Mouse (Mus musculus): Measurements from ENCODE around the gene Pex11b.
A peak's percentile ranks its signal among the peaks of the same experiment; 100 is the strongest.
"Not testable (repeated sequence)": the region's sequence is repeated elsewhere in the genome, so short reads cannot be mapped to it uniquely, and the experiment has no call there.

Gene Pex11b

DNA sequence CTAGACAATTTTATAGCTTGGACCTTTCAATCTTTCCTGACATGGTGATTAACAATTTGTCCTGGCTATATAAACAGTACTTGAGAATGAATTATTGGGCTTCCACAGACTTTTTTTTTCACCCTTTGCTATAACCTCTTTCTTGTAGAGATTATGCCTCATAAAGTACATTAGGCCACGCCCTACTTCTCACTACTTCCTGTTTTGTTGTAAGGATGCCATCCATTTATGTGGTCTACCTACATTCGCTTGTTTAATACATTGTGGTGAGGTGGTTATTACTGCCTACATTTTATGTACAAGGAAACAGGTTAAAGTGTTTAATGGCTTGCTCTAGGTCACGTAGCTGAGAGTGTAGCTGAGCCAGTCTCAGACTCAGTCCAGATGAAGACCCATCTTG lies 40.0 kb downstream of the Pex11b start:
- DNase-seq (ENCODE audit: low spot score): no peak

DNA sequence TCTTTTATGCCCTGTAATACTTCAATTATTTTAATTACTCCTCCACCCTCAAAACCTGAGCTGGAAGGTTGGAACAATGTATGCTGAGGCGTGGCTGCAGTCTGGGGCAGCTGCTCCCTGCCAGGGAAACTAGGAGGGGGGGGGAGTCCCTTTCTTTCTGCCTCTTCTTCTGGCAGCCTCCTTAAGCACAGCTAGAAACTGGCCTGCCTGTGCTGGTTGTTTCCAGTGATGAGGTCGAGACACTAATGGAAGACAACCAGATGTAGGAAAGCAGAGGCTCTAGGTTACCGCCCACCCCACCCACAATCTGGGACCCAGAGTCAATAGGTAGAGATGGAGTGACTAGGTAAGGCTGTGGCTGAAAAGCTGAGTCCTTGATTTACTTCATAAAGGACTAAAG lies 40.5 kb downstream of the Pex11b start:
- DNase-seq (ENCODE audit: low spot score): no peak

- DNase-seq (ENCODE audit: low spot score): no peak
These were observed 43.3 kb downstream of the Pex11b start for GRCm38 (mm10) chr3:96678456-96678855.

- DNase-seq (ENCODE audit: low spot score): no peak
These were observed 44.0 kb downstream of the Pex11b start for GRCm38 (mm10) chr3:96679159-96679674.

GRCm38 (mm10) chr3:96680269-96680956 lies 45.2 kb downstream of the Pex11b start:
- DNase-seq (ENCODE audit: low spot score): no peak

GRCm38 (mm10) chr3:96683496-96683895 lies 48.3 kb downstream of the Pex11b start:
- no peak for DNase-seq (ENCODE audit: low spot score)

DNA sequence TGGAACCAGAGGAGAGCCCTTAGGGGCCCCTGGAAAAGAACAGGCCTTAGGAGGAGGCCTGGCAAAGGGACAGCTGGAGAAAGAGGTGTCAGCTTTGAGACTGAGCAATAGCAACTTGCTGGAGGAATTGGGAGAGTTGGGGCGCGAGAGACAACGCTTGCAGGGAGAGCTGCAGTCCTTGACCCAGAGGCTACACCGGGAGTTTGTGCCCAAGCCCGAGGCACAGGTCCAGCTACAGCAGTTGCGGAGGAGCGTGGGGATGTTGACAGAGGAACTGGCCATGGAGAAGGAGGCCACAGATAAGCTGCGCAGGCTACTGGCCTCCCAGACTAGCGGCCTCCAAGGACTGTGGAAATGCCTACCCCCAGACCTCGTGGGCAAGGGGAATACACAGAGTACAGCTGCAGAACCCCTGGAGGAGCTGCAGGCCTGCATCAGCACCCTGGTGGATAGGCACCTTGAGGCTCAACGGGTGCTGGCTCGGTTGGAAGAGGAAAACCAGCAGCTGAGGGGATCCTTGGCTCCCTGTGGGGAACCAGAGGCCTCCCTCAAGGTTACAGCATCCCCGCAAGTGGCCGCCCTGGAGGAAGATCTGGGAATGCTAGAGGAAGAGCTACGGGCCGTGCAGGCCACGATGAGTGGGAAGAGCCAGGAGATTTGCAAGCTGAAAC lies 49.1 kb downstream of the Pex11b start:
- DNase-seq (ENCODE audit: low spot score): peak; percentile 72

DNA sequence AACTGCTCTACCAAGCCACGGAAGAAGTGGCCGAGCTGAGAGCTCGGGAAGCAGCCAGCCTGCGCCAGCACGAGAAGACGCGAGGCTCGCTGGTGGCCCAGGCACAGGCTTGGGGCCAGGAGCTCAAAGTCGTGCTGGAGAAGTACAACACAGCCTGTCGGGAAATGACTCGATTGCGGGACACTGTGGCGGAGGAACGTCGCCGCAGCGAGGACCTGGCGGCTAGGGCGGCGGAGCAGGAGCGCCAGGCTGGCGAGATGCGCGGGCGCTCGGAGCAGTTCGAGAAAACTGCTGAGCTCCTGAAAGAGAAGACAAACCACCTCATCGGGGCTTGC lies 49.6 kb downstream of the Pex11b start:
- no peak for DNase-seq (ENCODE audit: low spot score)

GRCm38 (mm10) chr3:96686057-96686456 lies 50.9 kb downstream of the Pex11b start:
- DNase-seq (ENCODE audit: low spot score): not testable (repeated sequence)

DNA sequence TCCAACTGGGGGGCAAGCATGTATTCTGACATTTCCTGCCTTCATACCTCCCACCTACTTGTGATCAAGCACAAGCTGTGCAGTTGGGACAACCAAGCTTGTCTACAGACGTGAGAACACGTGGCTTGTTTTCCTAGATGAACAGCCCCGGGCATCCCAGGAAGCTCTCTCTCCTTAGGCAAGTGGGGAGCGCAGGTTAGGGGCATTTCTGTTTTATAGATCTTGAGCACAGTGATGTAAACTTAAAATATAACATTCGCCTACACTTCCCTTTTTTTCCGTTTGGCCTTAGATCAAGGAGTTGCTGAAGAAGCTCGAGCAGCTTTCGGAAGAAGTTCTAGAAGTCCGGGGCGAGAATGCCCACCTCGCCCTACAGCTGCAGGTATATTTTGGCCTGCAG lies 53.7 kb downstream of the Pex11b start:
- no peak for DNase-seq (ENCODE audit: low spot score)

GRCm38 (mm10) chr3:96690298-96690697 lies 55.1 kb downstream of the Pex11b start:
- DNase-seq (ENCODE audit: low spot score): no peak

DNA sequence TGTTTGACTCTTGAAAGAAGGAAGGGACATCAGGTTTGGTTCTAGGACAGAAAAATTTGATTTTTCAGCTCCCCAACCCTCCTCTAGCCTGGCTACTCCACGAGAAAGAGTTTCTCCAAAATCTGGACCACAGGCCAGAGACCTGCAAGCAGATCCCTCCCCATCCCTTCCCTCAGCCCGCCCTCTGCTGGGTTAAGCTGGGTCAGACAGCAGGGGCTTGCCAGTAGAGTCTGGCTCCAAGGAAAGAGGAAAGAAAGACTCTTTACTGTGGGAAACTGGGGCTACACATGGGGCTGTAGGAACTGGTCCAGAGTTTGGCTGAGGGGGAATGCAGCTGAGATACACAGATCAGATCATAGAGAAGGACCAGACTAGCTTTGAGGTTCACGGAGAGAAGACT lies 57.3 kb downstream of the Pex11b start:
- peak; percentile 62 for DNase-seq (ENCODE audit: low spot score)

DNA sequence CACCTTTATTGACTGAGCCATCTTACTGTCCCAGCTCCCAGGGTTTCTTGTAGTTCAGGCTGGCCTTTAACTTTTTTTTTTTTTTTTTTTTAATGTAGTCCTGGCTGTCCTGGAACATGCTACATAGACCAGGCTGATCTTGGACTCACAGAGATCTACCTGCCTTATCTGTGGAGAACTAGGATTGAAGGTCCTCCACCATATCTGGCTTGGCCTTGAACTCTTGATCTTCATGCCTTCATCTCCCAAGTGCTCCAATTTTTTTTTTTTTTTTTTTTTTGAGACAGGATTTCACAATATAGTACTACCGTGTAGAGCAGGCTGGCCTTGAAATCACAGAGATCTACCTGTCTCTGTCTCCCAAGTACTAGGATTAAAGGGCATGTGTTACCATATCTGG lies 58.4 kb downstream of the Pex11b start:
- no peak for DNase-seq (ENCODE audit: low spot score)
